Mouse (Mus musculus) cerebellum, postnatal 25 days (tissue): ENCODE measurements at regions not wholly inside any gene's neighbourhood (a gene's known extent, or its start where the extent isn't known, plus 50 kb on each side); places are given as distances from the start of the nearest gene placed in this dataset.

Source experiments
- DNase-seq, 2 experiments: peaks; one replicate each; pipeline ENCODE4 v3.0.0; 2021; ENCODE audit warnings: mixed read lengths in 2 of 2

DNA sequence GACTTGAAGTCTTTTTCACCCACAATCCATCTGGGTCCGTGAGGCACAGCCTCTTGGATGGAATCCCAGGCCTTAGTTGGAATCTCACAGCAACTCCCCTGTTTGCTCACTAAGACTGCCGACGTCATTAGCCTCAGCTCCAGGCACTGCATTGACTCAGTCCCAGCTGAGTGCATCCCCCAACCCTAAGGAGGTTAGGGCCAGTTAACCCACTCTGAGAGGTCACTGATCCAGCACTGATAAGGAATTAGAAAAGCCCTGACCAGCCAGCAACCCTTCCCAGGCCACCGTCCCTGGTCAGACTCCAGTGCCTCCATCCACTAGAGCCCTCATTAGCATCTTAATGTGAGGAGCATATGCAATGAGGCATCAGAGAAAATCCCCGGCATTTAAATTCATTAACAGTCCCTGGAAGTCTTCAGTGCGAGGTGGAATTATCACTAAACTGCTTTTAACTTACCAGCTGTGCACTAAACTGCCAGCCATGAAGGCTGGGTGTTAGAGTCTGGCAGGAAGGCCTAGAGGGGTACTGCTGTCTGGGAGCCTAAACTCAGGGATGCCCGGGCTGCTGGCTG lies 184.2 kb downstream of the Cct6b start:
- DNase-seq, result no peak

DNA sequence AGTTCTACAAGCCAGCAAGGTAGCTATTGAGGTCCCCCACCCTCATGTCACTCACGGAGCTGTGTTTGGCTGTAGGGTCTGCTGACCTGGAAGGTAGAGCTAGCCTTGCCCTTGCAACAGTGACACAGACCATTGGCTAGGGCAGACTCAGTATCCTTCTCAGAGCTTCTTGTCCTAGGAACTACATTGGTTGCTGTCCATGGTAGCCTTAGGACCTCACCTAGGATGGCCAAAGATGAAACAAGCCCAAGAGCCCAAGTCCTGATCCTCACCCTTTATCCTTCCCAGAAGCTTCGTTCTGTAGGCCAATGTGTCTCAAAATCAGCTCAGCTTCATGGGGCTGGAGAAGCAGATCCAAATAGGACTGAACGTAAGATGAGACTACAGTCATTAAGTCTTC lies 187.3 kb downstream of the Tmem132e start:
- no peak for DNase-seq

- no peak for DNase-seq
Measured at GRCm38 (mm10) chr11:82573126-82573525, 184.4 kb downstream of the Tmem132e start.

- no peak for DNase-seq
Measured at GRCm38 (mm10) chr11:82571525-82571924, 182.8 kb downstream of the Tmem132e start.

DNA sequence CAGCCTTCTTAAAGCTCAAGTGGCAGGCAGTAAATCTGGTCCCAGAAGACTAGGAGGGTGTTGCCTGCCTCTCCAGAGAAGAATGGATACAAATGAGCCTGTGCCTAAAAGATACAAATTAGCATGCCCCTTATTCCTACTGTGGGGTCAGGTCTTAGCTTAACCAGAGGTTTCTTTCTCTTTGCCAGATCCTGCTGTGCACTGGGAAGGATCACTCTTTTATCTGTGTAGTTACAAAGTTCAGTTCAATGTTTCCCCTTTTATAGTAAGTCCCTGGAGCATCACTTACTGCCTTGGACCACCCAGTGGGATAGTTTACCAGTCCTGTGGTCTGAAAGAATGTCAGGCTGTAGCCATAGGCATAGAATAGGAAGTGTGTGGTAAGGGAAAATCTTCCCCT lies 181.1 kb downstream of the Tmem132e start:
- no peak for DNase-seq

GRCm38 (mm10) chr11:82568219-82568676 lies 179.5 kb downstream of the Tmem132e start:
- no peak for DNase-seq

DNA sequence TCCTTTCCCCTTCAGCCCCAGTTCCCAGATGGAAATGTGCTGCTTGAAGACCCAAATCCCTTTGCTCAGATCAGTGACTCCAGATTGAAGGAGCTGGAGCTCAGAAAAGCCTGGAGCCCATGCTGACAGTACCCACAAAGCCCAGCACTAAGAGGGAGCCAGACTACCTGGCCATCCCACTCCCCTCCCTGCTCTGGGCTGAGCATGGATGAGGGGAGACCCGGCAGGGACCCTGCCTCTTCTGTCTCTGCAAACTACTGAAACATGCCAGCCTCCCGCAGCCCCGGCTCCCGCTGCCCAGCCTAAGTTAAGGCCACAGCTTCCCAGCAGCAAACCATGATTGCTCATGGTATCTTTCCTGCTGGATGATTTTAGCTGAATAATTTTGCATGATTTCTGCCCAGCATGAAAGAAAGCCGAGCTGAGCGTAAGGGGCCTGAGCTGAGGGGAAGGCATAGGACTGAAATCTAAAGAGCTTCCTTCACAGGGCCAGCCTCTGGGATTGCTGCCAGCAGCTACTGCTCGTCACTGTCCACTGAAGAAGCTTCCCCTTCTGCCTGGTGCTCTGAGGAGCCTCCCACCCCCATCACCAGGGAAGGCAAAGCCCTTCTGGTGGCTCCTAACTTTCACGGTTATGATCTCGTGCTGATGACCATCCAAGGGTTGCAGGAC lies 178.4 kb downstream of the Tmem132e start:
- DNase-seq, result peak; percentile 38 to 61

- no peak for DNase-seq
Measured at GRCm38 (mm10) chr11:82566092-82566491, 177.4 kb downstream of the Tmem132e start.

DNA sequence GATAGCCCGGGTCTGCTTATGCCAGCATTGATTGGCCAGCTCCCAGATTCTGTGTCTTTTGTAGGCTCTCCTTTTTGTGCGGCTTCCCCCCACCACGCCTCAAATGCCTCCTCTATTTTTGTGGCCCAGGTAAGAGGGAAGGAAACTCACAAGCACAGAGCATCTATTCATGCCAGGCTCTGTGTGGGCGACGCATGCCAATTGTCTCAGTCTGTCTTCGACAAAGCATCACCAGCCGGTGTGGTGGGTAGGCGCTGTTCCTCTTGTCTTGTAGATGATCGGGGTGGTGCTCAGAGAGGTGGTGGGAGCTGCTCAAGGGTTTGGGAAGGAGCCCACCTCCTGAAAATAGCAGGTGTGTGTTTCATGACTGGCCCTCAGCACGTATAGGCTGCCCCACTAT lies 175.5 kb downstream of the Tmem132e start:
- DNase-seq, result no peak

- no peak for DNase-seq
Measured at GRCm38 (mm10) chr11:82542028-82542427, 153.3 kb downstream of the Tmem132e start.

GRCm38 (mm10) chr11:82541376-82541775 lies 152.7 kb downstream of the Tmem132e start:
- peak; percentile 84 for DNase-seq

- DNase-seq, result no peak
Measured at GRCm38 (mm10) chr11:82537931-82538330, 149.2 kb downstream of the Tmem132e start.

GRCm38 (mm10) chr11:82523200-82523802 lies 134.6 kb downstream of the Tmem132e start:
- no peak for DNase-seq

- peak; percentile 83 to 87 for DNase-seq
Measured at GRCm38 (mm10) chr11:82521383-82521782, 132.7 kb downstream of the Tmem132e start.

- no peak for DNase-seq
Measured at GRCm38 (mm10) chr11:82518691-82519090, 130.0 kb downstream of the Tmem132e start.

GRCm38 (mm10) chr11:82514526-82515144 lies 125.9 kb downstream of the Tmem132e start:
- DNase-seq, result peak; percentile 31 to 52

- no peak for DNase-seq
Measured at GRCm38 (mm10) chr11:82508564-82508963, 119.9 kb downstream of the Tmem132e start.
